Mouse (Mus musculus) adrenal gland, postnatal 10 days (tissue): Measurements from ENCODE around the gene Hyal2. TPM values are rescaled to one million over a fixed set of nuclear protein-coding genes. Genes with fewer than 3 reads are reported as not detected.

Experiments
- DNase-seq: peaks from one replicate; pipeline ENCODE4 v3.0.0; 2021; ENCODE audit warnings: mixed read lengths
- total RNA-seq, 2 experiments: library from RNA; stranded (reverse); gene quantifications; 2 replicates each; pipeline ENCODE4 v1.2.3; 2021

The Hyal2 gene
- total RNA-seq, 2 experiments from 2014 or later, result 40.2 to 47.6 TPM

GRCm38 (mm10) chr9:107612191-107612944 is 44.6 kb downstream of the Hyal2 start:
- DNase-seq, result peak; percentile 100

GRCm38 (mm10) chr9:107612945-107613569 is 45.3 kb downstream of the Hyal2 start:
- no peak for DNase-seq

- no peak for DNase-seq
Observed at GRCm38 (mm10) chr9:107615035-107615434, 47.3 kb downstream of the Hyal2 start.

GRCm38 (mm10) chr9:107617461-107617860 is 49.7 kb downstream of the Hyal2 start:
- DNase-seq, result no peak

- DNase-seq, result no peak
Observed at GRCm38 (mm10) chr9:107618098-107618497, 50.4 kb downstream of the Hyal2 start.

- peak; percentile 65 for DNase-seq
Observed at GRCm38 (mm10) chr9:107618778-107619545, 51.2 kb downstream of the Hyal2 start.

GRCm38 (mm10) chr9:107619546-107619879 is 51.8 kb downstream of the Hyal2 start:
- no peak for DNase-seq

GRCm38 (mm10) chr9:107620954-107621353 is 53.2 kb downstream of the Hyal2 start:
- no peak for DNase-seq

Other genes starting within 250 kb of the Hyal2 start
- gene Hemk1, start 229.6 kb upstream of the Hyal2 start, total RNA-seq, result 10 to 100 TPM; 24.1 to 33.5 TPM
- gene 6430571L13Rik, start 227.3 kb upstream of the Hyal2 start, total RNA-seq, result 10 to 100 TPM in 1 of 2 experiments, 1 to 10 TPM in 1; 4.0 to 10.9 TPM
- 1 to 10 TPM; 4.1 to 4.7 TPM for gene Cacna2d2, start 168.3 kb upstream of the Hyal2 start, total RNA-seq
- gene Tmem115, start 34.0 kb upstream of the Hyal2 start, total RNA-seq, result 10 to 100 TPM; 31.4 to 37.6 TPM
- gene Cyb561d2, start 25.8 kb upstream of the Hyal2 start, total RNA-seq, result 10 to 100 TPM; 15.4 to 16.1 TPM
- gene Nprl2, start 25.7 kb upstream of the Hyal2 start, total RNA-seq, result 10 to 100 TPM; 19.2 to 21.3 TPM
- not detected for gene Zmynd10, start 20.6 kb upstream of the Hyal2 start, total RNA-seq
- gene Rassf1, start 16.4 kb upstream of the Hyal2 start, total RNA-seq, result 10 to 100 TPM; 23.6 to 27.7 TPM
- gene Tusc2, start 4.7 kb upstream of the Hyal2 start, total RNA-seq, result 10 to 100 TPM; 35.2 to 35.4 TPM
- gene Hyal1, start 9.0 kb downstream of the Hyal2 start, total RNA-seq, result 1 to 10 TPM; 8.9 to 9.3 TPM
- 10 to 100 TPM; 17.7 to 20.6 TPM for gene Naa80, start 10.9 kb downstream of the Hyal2 start, total RNA-seq
- 1 to 10 TPM; 1.0 to 1.2 TPM for gene Hyal3, start 12.9 kb downstream of the Hyal2 start, total RNA-seq
- gene Ifrd2, start 19.7 kb downstream of the Hyal2 start, total RNA-seq, result 10 to 100 TPM; 37.4 to 40.9 TPM
- gene Sema3b, start 41.3 kb downstream of the Hyal2 start, total RNA-seq, result 10 to 100 TPM in 1 of 2 experiments, 1 to 10 TPM in 1; 9.5 to 13.2 TPM
- 100 to 1,000 TPM; 292 to 327 TPM for gene Gnai2, start 67.4 kb downstream of the Hyal2 start, total RNA-seq
- 10 to 100 TPM; 42.0 to 95.1 TPM for gene Slc38a3, start 101.6 kb downstream of the Hyal2 start, total RNA-seq
- gene Gnat1, start 111.8 kb downstream of the Hyal2 start, total RNA-seq, result under 1 TPM; 0.33 to 0.42 TPM
- 10 to 100 TPM; 20.2 to 24.8 TPM for gene Sema3f, start 142.5 kb downstream of the Hyal2 start, total RNA-seq
- gene Rbm5, start 203.1 kb downstream of the Hyal2 start, total RNA-seq, result 100 to 1,000 TPM in 1 of 2 experiments, 10 to 100 TPM in 1; 97.7 to 131 TPM